Mouse (Mus musculus) monocyte, adult 5-6 weeks (primary cell): ENCODE measurements at regions not wholly inside any gene's neighbourhood (a gene's known extent, or its start where the extent isn't known, plus 50 kb on each side); places are given as distances from the start of the nearest gene placed in this dataset.

Experiments
- ATAC-seq: fragments of 153-309, 156-312 bp; replicated peaks from 2 replicates; pipeline ENCODE4 v1.8.0; 2017; ENCODE audit warnings: mild to moderate bottlenecking; ENCODE audit not compliant: low TSS enrichment, insufficient number of reproducible peaks, severe bottlenecking, poor library complexity, low FRiP score

GRCm38 (mm10) chr15:85683271-85683670, 51.5 kb upstream of the Ppara start:
- ATAC-seq: no peak

- ATAC-seq: no peak
Measured at GRCm38 (mm10) chr15:85683716-85684115, 51.1 kb upstream of the Ppara start.

- no peak for ATAC-seq
Measured at GRCm38 (mm10) chr15:85684164-85684708, 50.5 kb upstream of the Ppara start.

- ATAC-seq: no peak
Measured at GRCm38 (mm10) chr15:85684875-85685274, 49.9 kb upstream of the Ppara start.
